Mouse (Mus musculus): ENCODE results near the gene Dtx4. TPM values are rescaled to one million over a fixed set of nuclear protein-coding genes. Genes with fewer than 3 reads are reported as not detected.

Dtx4 gene
- polyA plus RNA-seq, 1 experiment from 2014 or later: 5.6 TPM

DNA sequence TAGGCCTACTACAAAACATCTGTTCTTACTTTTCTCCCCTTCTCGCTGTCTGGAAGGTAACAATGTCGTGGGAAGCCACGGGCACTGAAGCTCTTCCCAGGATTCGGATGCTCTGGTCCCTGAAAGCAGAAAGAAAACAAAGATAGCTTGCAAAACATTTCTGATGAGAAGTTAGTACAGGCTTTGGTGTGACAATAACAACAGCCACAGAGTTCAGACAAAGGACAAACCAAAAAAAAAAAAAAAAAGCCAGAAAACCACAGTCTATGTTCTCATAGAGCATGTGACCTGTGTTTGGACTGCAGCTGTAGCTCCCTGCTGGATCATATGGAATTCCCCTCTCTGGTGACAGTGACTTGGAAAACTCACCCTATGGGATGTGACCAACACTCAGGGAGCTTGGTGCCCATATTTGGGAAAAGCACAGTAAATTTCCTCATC lies 28.0 kb downstream of the Dtx4 start:
- Histone ChIP-seq H3K27me3 (ENCODE audit: insufficient read depth, low read length) (no peaks in the 10 kb centered on the region), H3K27ac (peak overlapping the region; percentile 20; the same call in 1 of the 2 replicates), H3K9me3 (replicated peaks; ENCODE audit: low read length) (no peaks in the 10 kb centered on the region), H3K4me2 (ENCODE audit: low read length) (no peak overlapping the region), H3K9ac (ENCODE audit: low read depth, low read length) (no peak overlapping the region), H3K4me1 (replicated peaks; ENCODE audit: insufficient read depth, low read length) (0 out of 2 replicates have a peak, but pooled peaks cover 14% of the 10 kb centered on the region), H3K4me3 (replicated peaks; ENCODE audit: low read depth, low read length) (no peak overlapping the region), H3K36me3 (ENCODE audit: insufficient read depth, low read length) (0 out of 2 replicates have a peak, but pooled peaks cover 2% of the 10 kb centered on the region)
- 66% methylated on average over 4 of the region's 4 CpGs for WGBS
- ATAC-seq (replicated peaks; ENCODE audit: low FRiP score, low read depth) (no peak), DNase-seq (ENCODE audit: low spot score) (peak; percentile 46)
- no peak for TF ChIP-seq CTCF (IDR thresholded peaks at IDR 0.05; ENCODE audit: low read depth)

- no peak overlapping the region for H3K9ac ChIP-seq (ENCODE audit: low read depth, low read length)
- no peaks in the 10 kb centered on the region for H3K36me3 ChIP-seq (ENCODE audit: insufficient read depth, low read length)
- no peak overlapping the region for H3K4me2 ChIP-seq (ENCODE audit: low read length)
- no peak for TF ChIP-seq CTCF (IDR thresholded peaks at IDR 0.05; ENCODE audit: low read depth)
- DNase-seq (ENCODE audit: low spot score): no peak
- no peak overlapping the region for H3K27ac ChIP-seq
- 0 out of 2 replicates have a peak, but pooled peaks cover 14% of the 10 kb centered on the region for H3K4me1 ChIP-seq (replicated peaks; ENCODE audit: insufficient read depth, low read length)
- no peaks in the 10 kb centered on the region for H3K9me3 ChIP-seq (replicated peaks; ENCODE audit: low read length)
- 74% methylated on average over 5 of the region's 5 CpGs for WGBS
- no peak overlapping the region for H3K4me3 ChIP-seq (replicated peaks; ENCODE audit: low read depth, low read length)
- H3K27me3 ChIP-seq (ENCODE audit: insufficient read depth, low read length): no peaks in the 10 kb centered on the region
- no peak for ATAC-seq (replicated peaks; ENCODE audit: low FRiP score, low read depth)
Measured at GRCm38 (mm10) chr19:12472381-12472976, 28.8 kb downstream of the Dtx4 start.

- WGBS: 65% methylated on average over 3 of the region's 3 CpGs
- no peak for DNase-seq (ENCODE audit: low spot score)
- ATAC-seq (replicated peaks; ENCODE audit: low FRiP score, low read depth): no peak
Measured at GRCm38 (mm10) chr19:12471866-12472265, 29.4 kb downstream of the Dtx4 start.

DNA sequence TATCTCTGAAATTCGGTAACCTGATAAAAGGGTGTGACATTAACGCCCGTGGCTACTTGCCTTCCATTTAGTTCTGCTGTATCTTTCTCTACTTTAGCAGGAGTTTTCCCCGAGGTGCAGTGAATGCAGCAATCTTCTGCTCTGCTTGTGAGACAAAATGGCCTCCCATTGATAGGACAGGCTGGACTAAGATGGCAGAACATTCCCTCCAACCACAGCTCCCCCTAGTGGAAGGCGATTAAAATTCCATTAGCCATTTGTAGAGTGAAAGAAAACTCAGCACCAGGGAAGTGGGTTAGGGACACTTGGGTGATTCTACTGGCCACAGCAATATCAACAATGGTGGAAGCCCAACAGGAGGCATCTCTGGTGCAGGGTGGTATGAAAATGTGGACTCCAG lies 33.8 kb downstream of the Dtx4 start:
- H3K36me3 ChIP-seq (ENCODE audit: insufficient read depth, low read length): no peaks in the 10 kb centered on the region
- 87% methylated on average over 5 of the region's 5 CpGs for WGBS

More at GRCm38 (mm10) chr19:12471866-12472265, 29.4 kb downstream of the Dtx4 start:
- Histone ChIP-seq H3K36me3 (ENCODE audit: insufficient read depth, low read length) (no peaks in the 10 kb centered on the region), H3K4me2 (ENCODE audit: low read length) (no peak overlapping the region), H3K27me3 (ENCODE audit: insufficient read depth, low read length) (no peaks in the 10 kb centered on the region), H3K4me3 (replicated peaks; ENCODE audit: low read depth, low read length) (no peak overlapping the region), H3K4me1 (replicated peaks; ENCODE audit: insufficient read depth, low read length) (0 out of 2 replicates have a peak, but pooled peaks cover 10% of the 10 kb centered on the region), H3K9me3 (replicated peaks; ENCODE audit: low read length) (no peaks in the 10 kb centered on the region), H3K9ac (ENCODE audit: low read depth, low read length) (no peak overlapping the region), H3K27ac (no peak overlapping the region)
- no peak for TF ChIP-seq CTCF (IDR thresholded peaks at IDR 0.05; ENCODE audit: low read depth)

DNA sequence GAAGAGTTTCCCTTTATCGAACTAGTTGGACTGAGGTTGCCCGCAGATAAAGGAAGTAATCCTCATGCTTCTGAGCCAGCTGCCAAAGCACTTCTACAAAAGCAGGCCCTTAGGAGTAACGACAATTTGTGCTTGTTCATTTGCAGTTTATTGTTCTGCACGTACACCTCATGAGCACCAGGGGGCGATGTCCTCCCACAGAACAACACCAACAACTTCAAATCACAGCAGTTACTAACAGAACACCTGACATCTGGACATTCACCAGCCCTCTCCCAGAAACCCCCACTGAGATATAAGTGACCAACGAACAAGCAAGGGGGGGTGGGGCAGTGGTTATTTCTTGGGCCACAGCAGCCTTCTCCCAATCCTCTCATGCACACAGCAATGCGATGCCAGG lies 35.0 kb downstream of the Dtx4 start:
- H3K4me1 ChIP-seq (replicated peaks; ENCODE audit: insufficient read depth, low read length): no peaks in the 10 kb centered on the region
- no peak; the same call in 1 of the 2 replicates for ATAC-seq (replicated peaks; ENCODE audit: low FRiP score, low read depth)

More for the DNA sequence above, 33.8 kb downstream of the Dtx4 start:
- Histone ChIP-seq H3K4me3 (replicated peaks; ENCODE audit: low read depth, low read length) (no peak overlapping the region), H3K9ac (ENCODE audit: low read depth, low read length) (no peak overlapping the region), H3K4me1 (replicated peaks; ENCODE audit: insufficient read depth, low read length) (no peaks in the 10 kb centered on the region), H3K27me3 (ENCODE audit: insufficient read depth, low read length) (no peaks in the 10 kb centered on the region), H3K27ac (no peak overlapping the region), H3K9me3 (replicated peaks; ENCODE audit: low read length) (no peaks in the 10 kb centered on the region), H3K4me2 (ENCODE audit: low read length) (no peak overlapping the region)
- ATAC-seq (replicated peaks; ENCODE audit: low FRiP score, low read depth): no peak
- DNase-seq (ENCODE audit: low spot score): peak; percentile 46
- TF ChIP-seq CTCF (IDR thresholded peaks at IDR 0.05; ENCODE audit: low read depth): peak; percentile 66

GRCm38 (mm10) chr19:12465530-12466144 lies 35.6 kb downstream of the Dtx4 start:
- Histone ChIP-seq H3K27me3 (ENCODE audit: insufficient read depth, low read length) (no peaks in the 10 kb centered on the region), H3K36me3 (ENCODE audit: insufficient read depth, low read length) (no peaks in the 10 kb centered on the region), H3K9ac (ENCODE audit: low read depth, low read length) (no peak overlapping the region), H3K9me3 (replicated peaks; ENCODE audit: low read length) (no peaks in the 10 kb centered on the region), H3K4me3 (replicated peaks; ENCODE audit: low read depth, low read length) (no peak overlapping the region), H3K4me2 (ENCODE audit: low read length) (no peak overlapping the region), H3K27ac (no peak overlapping the region), H3K4me1 (replicated peaks; ENCODE audit: insufficient read depth, low read length) (no peaks in the 10 kb centered on the region)
- ATAC-seq (replicated peaks; ENCODE audit: low FRiP score, low read depth) (no peak), DNase-seq (ENCODE audit: low spot score) (no peak)
- 92% methylated on average over 10 of the region's 10 CpGs for WGBS
- TF ChIP-seq CTCF (IDR thresholded peaks at IDR 0.05; ENCODE audit: low read depth): no peak

More for the DNA sequence above, 35.0 kb downstream of the Dtx4 start:
- Histone ChIP-seq H3K4me3 (replicated peaks; ENCODE audit: low read depth, low read length) (no peak overlapping the region), H3K27me3 (ENCODE audit: insufficient read depth, low read length) (no peaks in the 10 kb centered on the region), H3K36me3 (ENCODE audit: insufficient read depth, low read length) (no peaks in the 10 kb centered on the region), H3K27ac (no peak overlapping the region), H3K9me3 (replicated peaks; ENCODE audit: low read length) (no peaks in the 10 kb centered on the region), H3K9ac (ENCODE audit: low read depth, low read length) (no peak overlapping the region), H3K4me2 (ENCODE audit: low read length) (no peak overlapping the region)
- TF ChIP-seq CTCF (IDR thresholded peaks at IDR 0.05; ENCODE audit: low read depth): peak; percentile 93
- peak; percentile 83 for DNase-seq (ENCODE audit: low spot score)
- WGBS: 30% methylated on average over 7 of the region's 7 CpGs

Measured in kidney, postnatal 0 days (tissue).